Mouse (Mus musculus) thymus, postnatal 4 days (tissue): ENCODE results near the gene Prr15.
A peak's percentile ranks its signal among the peaks of the same experiment; 100 is the strongest.

Experiments
- DNase-seq: peaks from one replicate; pipeline ENCODE4 v3.0.0; 2021

Gene Prr15

DNA sequence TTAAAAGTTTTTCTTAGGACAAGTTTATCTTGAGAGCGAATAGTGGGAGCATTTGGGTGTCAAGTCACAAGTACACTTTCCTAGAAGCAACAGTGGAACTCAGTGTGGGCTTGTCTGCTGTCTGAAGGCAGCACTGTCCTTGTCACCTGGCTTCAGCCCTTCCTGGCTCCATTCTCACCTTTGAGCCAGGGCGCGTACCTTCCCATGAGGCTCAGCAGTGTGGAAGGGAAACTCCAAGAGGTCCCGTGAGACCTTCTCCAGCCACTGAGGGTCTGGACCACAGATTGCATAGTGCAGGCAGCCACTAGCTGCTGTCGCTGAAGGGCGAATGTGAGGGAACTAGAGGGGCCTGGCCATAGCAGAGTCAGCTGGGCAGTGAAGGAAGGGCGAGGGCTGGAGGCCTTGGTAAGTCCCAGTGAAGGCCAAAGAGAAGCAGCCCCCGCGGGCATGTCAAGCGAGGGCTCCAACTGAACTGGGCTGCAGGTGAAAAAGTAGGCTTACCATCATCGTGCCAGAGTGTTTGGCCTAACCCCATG, 7.5 kb downstream of the Prr15 start:
- no peak for DNase-seq

DNA sequence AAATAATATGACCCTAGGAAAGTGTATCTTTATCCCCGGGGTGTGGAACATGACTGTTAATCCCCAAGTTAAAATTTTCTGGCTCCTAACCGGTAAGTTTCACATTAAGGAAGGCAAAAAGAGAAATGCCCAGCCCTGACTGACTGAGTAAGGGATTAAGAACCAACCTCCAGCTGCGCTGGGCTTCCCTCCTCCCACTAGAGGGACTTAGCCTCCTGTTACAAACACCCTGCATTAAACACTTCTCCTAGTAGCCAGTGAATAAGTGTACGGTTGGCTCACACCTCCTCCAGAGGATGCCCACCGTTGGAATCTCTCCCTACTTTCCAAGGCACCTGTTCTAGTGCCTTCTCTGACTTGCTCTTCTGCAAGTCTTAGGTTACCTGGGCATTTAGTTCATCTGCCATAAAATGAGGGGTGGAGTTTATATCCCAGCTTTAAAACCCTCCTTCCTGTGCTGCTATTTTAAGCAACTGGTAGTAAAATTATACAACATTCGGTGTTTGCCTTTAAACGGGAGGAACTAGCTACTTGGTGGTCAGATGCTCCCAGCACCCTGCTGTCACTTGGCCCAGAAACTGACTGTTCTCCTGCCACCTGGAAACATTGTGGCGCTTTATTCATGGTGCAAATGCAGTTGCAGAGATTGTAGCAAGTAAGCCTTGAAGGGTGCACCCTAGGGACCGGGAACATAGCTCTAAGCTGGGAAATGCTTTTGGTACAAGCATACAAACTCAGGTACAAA, 8.2 kb downstream of the Prr15 start:
- no peak for DNase-seq

DNA sequence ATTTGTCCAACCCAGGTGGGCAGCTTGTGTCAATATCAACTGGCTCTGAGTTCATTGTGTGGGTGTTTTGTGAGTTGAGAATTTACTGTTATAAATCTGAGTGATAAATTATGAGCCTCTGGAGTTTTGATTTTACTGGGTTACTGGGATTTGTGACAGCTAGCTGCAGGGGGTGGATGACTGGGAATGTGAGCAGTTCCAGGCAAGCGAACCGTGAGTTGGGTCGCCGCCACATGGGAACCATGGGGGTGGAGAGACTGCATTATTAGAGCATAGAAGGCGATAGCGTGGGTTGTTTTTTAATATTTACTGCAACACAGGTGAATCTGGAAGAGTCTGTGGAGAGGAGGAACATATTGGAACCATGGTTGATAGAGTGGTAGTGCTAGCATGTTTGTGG, 11.7 kb downstream of the Prr15 start:
- no peak for DNase-seq

DNA sequence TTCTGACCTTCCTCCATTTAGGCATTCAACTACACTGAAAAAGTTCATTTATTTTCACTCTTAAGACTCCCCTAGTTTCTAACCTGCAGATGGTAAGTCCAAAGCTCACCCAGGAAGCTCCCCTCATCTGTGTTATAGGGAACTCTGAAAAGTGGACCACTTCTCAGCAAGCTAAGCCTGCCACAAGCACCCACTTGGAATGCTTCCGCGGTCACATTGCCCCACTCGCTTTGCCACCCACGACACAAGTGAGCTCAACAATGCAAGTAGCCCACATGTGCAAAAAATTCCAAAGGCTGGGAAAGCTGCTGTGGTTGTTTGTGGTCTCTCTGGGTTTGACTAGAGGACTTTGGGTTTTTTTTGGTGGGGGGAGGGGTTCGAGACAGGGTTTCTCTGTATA, 15.5 kb downstream of the Prr15 start:
- DNase-seq, result no peak

DNA sequence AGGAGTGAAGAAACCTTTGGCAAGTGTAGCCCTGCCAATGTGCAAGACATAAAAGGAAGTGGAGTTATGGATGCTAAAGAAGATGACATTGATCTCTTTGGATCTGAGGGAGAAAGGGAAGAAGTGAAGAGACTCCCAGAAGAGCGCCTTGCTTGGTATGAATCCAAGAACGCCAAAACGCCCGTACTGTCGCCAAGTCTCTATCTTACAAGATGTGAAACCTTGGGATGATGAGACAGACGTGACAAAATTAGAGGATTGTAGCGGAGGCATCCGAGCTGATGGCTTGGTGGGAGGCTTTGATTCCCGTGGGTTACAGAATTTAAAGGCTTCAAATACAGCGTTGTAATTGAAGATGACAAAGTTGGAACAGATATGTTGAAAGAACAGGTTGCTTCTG, 16.6 kb downstream of the Prr15 start:
- DNase-seq, result no peak

DNA sequence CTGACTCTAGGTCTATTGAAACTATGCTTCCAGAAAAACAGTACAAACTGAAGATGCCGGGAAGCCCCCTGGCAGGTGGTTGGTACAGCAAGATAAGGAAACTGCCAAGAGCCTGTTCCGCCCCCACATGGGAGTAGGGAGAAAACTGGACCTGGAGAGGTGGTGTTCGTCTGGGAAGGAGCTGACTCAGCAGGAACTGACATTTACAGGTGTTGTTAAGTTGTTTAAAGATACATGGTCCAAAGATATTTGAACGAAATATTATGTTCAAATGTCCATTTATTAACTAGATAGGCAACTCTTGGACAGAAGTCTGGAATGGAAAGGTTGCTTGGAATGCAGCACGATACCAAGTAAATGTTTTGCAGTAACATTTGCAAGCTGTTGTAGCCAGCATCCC, 26.2 kb downstream of the Prr15 start:
- no peak for DNase-seq

DNA sequence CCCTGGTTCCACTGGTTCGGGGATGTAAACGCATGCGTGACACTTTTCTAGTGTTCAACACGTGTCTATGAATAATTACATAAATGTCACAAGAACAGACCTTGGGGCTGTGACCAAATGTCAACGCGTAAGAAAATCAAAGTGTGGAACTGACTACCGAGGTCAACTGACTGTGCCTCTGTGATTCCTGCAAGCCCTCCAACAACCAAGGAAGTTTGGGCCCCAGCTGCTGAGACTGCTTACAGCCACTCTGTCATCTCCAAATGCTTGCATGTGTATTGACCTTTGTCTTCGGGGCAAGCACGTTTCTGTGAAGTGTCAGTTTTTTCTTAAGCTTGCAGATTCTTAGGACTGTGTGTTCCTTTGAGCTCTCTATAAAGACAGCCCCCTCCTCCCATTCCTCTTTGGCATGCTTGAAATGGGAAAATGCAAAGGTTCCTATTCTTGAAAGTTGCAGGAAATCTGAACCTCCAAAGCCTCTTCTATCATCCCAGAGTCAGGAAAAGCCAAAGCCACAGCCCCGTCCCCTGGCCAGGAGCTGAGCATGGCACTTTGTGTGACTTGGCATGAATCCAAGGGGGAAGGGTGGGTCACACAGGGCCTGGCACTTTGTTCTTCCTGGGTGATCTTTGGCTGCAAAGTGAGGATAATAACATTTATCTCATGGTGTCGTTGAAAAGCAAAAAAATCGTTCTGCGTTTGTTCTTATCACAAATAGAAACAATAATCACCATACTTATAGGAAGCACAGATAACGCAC, 27.5 kb downstream of the Prr15 start:
- DNase-seq, result no peak

DNA sequence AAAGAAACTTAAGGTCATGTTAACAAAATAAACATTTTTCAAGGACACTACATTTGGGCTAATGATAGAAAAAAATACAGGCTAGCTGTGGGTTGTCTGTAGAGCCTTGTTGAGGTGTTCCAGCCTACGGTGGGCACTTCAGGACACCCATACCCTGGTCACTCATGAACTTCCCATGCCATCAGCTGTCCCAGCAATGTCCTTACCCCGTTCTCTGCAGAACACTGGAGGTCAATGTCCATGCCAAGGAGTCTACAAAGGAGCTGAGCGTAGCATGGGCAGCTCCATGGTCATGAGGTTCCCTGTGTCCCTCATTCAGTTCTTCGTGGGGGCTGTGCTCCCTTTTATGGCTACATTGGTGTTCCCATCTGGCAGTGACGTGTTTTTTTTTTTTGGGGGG, 28.1 kb downstream of the Prr15 start:
- no peak for DNase-seq

DNA sequence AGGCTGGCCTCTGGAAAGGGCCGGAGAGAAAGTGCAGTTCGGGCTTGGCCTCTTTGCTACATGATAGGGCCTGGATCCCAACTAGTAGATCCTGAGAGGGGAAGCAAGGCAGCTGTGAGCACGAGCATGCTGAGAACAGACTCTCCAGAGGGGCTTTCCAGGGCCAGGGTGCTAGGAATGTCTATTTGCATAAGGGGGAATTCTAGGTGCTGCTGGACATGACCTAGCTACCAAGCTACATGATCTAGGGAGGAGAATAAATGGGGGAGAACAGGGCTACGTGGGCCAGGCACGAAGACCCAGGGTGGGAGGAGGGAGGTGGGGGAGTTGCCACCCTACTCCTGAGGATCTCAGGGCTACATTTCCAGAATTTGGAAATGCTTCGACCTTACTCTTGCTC, 30.0 kb downstream of the Prr15 start:
- DNase-seq, result no peak

DNA sequence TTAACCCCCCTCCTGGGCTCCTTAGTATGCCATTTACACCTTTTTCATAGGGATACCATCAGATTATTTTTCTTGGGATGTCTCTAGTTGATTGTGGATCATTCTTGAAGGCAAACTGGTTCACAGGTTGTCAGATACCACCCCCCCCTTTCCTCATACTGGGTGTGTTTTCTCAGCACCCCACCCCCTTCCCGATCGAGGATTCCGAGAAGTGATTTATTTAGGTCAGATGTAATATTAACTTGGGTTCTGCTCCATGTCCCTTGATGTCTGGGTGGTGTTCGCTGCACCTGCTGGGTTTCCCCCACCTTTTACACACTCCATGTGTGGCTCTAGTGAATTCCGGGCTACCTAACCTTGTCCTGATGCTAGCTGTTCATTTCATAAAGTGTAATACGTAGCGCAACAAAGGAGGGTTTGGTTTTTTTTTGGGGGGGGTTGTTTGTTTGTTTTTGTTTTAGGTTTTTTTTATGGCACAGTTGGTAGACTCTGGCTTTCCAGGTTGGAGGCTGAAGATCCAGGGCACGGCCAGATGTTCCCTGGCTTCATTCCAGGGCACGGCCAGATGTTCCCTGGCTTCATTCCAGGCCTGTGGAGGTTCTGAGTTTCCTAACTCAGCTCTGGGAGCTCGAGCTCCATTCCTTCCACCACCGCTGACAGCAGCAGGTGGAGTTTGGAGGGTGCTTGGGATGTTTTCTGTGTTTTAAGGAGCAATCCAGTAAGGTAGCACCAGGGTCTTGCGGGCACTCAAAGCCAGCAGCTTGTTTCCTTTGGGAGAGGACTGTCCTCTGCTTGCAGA, 37.1 kb downstream of the Prr15 start:
- DNase-seq, result no peak

DNA sequence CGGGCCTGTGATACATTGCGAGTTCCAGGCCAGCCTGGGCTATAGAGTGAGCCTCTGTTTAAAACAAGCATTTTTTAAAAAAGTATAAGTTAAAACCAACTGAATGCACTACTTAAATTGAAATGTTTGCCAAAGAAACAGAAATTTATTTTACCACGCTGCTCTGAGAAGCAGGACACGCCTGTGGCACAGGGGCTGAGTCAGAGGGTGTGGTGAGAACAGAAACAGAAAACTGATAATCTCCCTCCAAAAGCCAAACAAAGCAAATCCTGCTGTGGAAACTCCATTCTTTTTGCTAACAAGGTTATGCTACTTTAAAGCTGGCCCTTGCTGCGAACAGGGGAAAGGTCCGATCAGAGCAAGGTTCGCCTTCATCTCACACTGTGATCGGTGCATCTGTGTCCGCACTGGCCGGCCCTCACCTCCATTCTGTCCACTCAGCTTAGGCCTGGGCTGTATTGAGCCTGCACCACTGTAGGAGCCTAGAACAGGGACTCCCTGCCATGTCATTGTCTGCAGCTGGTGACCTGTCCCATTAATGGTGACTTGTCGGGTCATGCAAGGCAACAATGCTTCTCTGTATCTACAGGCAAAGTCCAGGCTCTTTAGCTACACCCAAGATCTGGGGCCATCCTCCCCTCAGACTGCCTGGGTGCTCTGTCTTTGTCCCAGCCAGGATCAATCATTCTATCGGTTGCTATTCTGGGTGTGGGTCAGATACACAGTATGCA, 38.9 kb downstream of the Prr15 start:
- DNase-seq, result no peak

DNA sequence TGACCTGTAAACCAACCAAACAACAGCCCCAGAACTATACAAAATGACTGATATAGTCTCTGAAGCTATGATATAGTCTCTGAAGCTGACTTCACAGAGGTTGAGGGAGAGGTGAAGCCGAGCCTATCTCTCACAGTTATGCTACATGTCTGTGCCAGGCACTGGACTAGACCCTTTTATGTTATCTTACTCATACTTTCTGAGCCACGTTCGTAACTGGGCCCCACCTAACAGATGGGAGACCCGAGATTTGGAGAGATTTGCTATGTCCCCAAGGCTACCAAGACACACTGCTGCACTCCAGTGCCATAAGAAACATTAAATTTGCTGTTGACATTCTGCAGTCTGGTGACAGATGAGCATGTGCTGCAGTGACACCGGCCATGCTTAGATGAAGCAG, 41.0 kb downstream of the Prr15 start:
- DNase-seq, result no peak

DNA sequence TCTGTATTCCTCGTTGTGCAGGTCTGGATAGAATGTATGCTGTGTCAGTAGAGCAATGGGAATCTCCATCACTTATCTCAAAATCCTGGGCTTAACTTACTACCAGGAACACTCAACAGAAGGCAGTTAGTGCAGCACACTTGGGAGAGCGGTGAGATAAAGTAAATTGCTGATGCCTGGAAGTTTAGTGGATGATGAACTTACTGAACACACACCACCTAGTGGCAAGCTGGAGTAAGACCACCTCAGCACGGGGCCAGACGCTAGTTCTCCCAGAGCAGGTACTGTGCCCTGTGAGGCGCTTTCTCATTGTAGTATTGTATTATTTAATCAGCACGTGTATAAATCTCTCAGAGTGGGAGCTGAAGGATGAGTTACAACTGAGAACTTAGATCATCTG, 42.4 kb downstream of the Prr15 start:
- peak; percentile 35 for DNase-seq

DNA sequence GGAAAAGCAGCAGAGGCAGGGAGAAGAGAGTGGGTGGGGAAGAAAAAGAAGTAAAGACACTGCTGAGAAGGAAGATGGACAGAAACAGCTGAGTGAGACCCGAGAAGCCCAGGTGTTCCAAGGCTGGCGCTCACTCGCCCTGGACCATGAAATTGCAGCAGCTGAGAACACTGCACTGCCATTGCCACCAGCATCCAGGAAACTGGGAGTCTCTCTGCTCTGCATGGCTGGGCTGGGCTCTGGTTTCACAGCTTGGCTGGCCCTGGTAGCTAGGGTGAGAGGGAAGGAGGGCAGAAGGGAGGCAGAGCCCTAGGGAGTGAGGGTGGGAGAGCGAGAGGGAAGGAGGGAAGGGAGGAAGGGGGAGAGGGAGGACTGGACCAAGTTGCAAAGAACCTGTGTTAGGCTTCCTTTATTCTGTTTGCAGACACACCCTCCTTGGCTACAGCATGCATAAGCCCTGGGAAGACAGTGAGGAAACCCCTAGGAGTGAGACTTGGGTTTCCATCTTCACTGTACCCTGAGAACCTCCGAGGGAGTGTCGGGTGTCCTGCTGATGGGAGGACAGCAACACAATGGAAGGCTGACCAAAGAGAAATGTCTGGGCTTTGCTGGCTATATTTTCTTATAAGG, 44.4 kb downstream of the Prr15 start:
- no peak for DNase-seq

DNA sequence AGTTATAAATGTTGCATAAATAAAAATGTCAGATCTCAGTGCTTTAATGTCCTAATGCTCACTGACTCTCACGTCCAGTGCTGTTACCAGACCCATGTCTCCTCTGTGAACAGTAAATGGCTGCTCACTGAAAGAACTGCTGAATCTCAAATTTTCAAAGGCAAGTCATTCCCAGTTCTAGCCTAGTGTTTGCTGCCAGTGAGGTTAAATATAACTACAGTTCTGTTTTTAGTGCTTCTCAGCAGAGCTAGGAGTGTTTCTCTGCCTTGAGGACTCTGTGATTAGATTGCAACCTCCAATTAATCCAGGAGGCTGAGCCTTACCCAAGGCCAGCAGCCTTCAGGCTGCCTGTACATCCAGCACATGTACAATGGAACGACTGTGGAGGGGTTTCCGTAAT, 46.2 kb downstream of the Prr15 start:
- no peak for DNase-seq

DNA sequence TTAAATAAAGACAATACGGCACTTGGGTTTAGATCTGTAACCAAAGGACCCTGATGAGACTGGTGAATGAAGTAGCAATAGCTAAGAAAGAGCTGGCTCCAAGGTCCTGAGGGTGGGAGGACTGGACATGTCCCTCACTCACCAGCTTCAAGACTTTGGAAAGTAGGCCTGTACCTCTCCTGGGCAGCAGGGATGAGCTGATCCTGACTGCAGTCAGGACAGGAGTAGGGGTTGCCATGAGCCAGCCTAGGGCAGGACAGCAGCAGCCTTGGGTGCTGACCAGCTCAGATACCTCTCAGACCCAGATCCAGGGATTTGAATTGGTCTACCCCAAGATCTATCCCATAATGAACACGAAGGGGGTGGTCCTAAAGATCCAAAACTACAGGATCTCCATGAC, 53.7 kb downstream of the Prr15 start:
- DNase-seq, result no peak
